Mouse (Mus musculus): ENCODE results near the gene Vgll4.

- TF ChIP-seq CTCF (IDR thresholded peaks at IDR 0.05; ENCODE audit: low read depth, low read length) = no peak
- no peak for TF ChIP-seq POLR2A (IDR thresholded peaks at IDR 0.05; ENCODE audit: extremely low read depth, insufficient read depth, low read length)
Observed at GRCm38 (mm10) chr6:114847582-114848174, 122.1 kb downstream of the Vgll4 start.

Data from liver, adult 2 months (tissue).